In the genomic region with DNA sequence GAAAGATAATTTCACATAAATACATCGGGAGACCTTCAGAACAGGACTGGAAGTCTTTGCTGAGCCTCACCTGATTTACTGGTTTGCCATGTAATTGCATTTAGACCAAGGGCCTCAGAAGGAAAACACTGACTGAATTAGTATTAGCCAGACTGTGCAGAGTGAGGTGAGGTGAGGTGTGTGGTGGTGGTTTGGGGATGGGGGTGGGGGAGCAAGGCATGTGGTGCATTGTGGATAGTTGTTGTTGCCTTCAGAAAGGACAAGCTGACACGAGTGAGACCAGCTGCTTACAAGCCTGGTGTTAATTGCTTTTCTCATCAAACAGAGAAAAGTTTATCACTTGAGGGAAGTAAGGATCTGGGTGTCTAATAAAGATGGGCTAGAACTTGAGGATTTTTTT, we compare ENCODE assay signal across 14 mouse cellular contexts.
DNase-seq lines count a peak whose midpoint lies in the region; ATAC-seq lines count a peak whose summit lies in the region.
"Had no signal": no experiment of that assay in that cellular context is flagged by ENCODE, and none has a peak within 500 bp of the region (broad histone marks: within the 10 kb centered on the region; RNA-seq: fewer than 3 reads in every experiment).

No protein-coding gene starts in this region.

- H3K4me2 ChIP-seq in hindbrain, embryonic 12.5 days (replicated peaks): no peak overlapping the region
- H3K4me2 ChIP-seq in midbrain, embryonic 13.5 days (replicated peaks): no peak overlapping the region
- H3K4me2 ChIP-seq in midbrain, embryonic 15.5 days: no peak overlapping the region
- no peak overlapping the region for H3K4me2 ChIP-seq in intestine, embryonic 16.5 days (ENCODE audit: low read depth, low read length)
- H3K4me2 ChIP-seq: lung, embryonic 14.5 days; neural tube, embryonic 12.5 days had no signal

- no peaks in the 10 kb centered on the region for H3K9me3 ChIP-seq in hindbrain, embryonic 12.5 days (replicated peaks)
- H3K9me3 ChIP-seq in hindbrain, embryonic 10.5 days: no peaks in the 10 kb centered on the region
- no peaks in the 10 kb centered on the region for H3K9me3 ChIP-seq in midbrain, embryonic 13.5 days
- no peaks in the 10 kb centered on the region for H3K9me3 ChIP-seq in midbrain, embryonic 15.5 days
- H3K9me3 ChIP-seq in intestine, embryonic 16.5 days (ENCODE audit: control insufficient read depth, low read length): no peaks in the 10 kb centered on the region
- H3K9me3 ChIP-seq: heart, embryonic 10.5 days; neural tube, embryonic 12.5 days had no signal

- H3K36me3 ChIP-seq in hindbrain, embryonic 12.5 days: peaks cover 7% of the 10 kb centered on the region; the same call in 1 of the 2 replicates
- H3K36me3 ChIP-seq in hindbrain, embryonic 10.5 days: peaks cover 45% of the 10 kb centered on the region
- H3K36me3 ChIP-seq in midbrain, embryonic 13.5 days: peaks cover 20% of the 10 kb centered on the region
- H3K36me3 ChIP-seq in midbrain, embryonic 15.5 days (replicated peaks): no peaks in the 10 kb centered on the region
- no peaks in the 10 kb centered on the region for H3K36me3 ChIP-seq in intestine, embryonic 16.5 days (ENCODE audit: control insufficient read depth, insufficient read depth, low read length)
- H3K36me3 ChIP-seq: neural tube, embryonic 12.5 days had no signal

- H3K4me3 ChIP-seq in hindbrain, embryonic 12.5 days: no peak overlapping the region
- no peak overlapping the region for H3K4me3 ChIP-seq in hindbrain, embryonic 10.5 days
- H3K4me3 ChIP-seq in midbrain, embryonic 13.5 days (replicated peaks): no peak overlapping the region
- H3K4me3 ChIP-seq in midbrain, embryonic 15.5 days: no peak overlapping the region
- no peak overlapping the region for H3K4me3 ChIP-seq in intestine, embryonic 16.5 days (ENCODE audit: low read length)
- H3K4me3 ChIP-seq: heart, embryonic 10.5 days; neural tube, embryonic 12.5 days had no signal

- no peak overlapping the region for H3K9ac ChIP-seq in hindbrain, embryonic 12.5 days
- H3K9ac ChIP-seq in midbrain, embryonic 13.5 days (replicated peaks): no peak overlapping the region
- H3K9ac ChIP-seq in midbrain, embryonic 15.5 days: no peak overlapping the region
- H3K9ac ChIP-seq in intestine, embryonic 16.5 days (ENCODE audit: low read depth, low read length): no peak overlapping the region
- H3K9ac ChIP-seq: lung, embryonic 14.5 days; neural tube, embryonic 12.5 days had no signal

- H3K4me1 ChIP-seq in hindbrain, embryonic 12.5 days: peaks cover 29% of the 10 kb centered on the region
- peaks cover 15% of the 10 kb centered on the region for H3K4me1 ChIP-seq in hindbrain, embryonic 10.5 days (replicated peaks)
- H3K4me1 ChIP-seq in midbrain, embryonic 13.5 days (replicated peaks): peaks cover 33% of the 10 kb centered on the region
- H3K4me1 ChIP-seq in midbrain, embryonic 15.5 days: peaks cover 24% of the 10 kb centered on the region
- H3K4me1 ChIP-seq in intestine, embryonic 16.5 days (ENCODE audit: control insufficient read depth, insufficient read depth, low read length): peaks cover 2% of the 10 kb centered on the region; the same call in 1 of the 2 replicates
- H3K4me1 ChIP-seq: heart, embryonic 10.5 days had no signal

- H3K27ac ChIP-seq in hindbrain, embryonic 12.5 days: peak overlapping the region; percentile 57; the same call in 1 of the 2 replicates
- H3K27ac ChIP-seq in hindbrain, embryonic 10.5 days: no peak overlapping the region
- H3K27ac ChIP-seq in midbrain, embryonic 13.5 days: peak overlapping the region; percentile 68
- no peak overlapping the region for H3K27ac ChIP-seq in midbrain, embryonic 15.5 days
- H3K27ac ChIP-seq in intestine, embryonic 16.5 days (ENCODE audit: low read length): peak overlapping the region; percentile 43; the same call in 1 of the 2 replicates
- H3K27ac ChIP-seq: heart, embryonic 10.5 days; neural tube, embryonic 12.5 days had no signal

- DNase-seq in hindbrain, embryonic 10.5 days (ENCODE audit: low spot score): no peak
- DNase-seq in spleen, postnatal 4 days (ENCODE audit: low spot score in 2 of 2): no peak
- no peak for DNase-seq in embryo, embryonic 10.5 days (ENCODE audit: low spot score)
- DNase-seq: thymus, postnatal 36 days had no signal

- WGBS in hindbrain, embryonic 12.5 days: 58% methylated on average over 2 of the region's 2 CpGs
- WGBS in hindbrain, embryonic 10.5 days: 86% methylated on average over 2 of the region's 2 CpGs
- WGBS in midbrain, embryonic 13.5 days: 69% methylated on average over 2 of the region's 2 CpGs
- 43% methylated on average over 2 of the region's 2 CpGs for WGBS in midbrain, embryonic 15.5 days
- 37% methylated on average over 2 of the region's 2 CpGs for WGBS in intestine, embryonic 16.5 days

- no peak for ATAC-seq in hindbrain, embryonic 12.5 days (ENCODE audit: low FRiP score)
- ATAC-seq in midbrain, embryonic 13.5 days: no peak
- no peak for ATAC-seq in midbrain, embryonic 15.5 days (replicated peaks)
- ATAC-seq in intestine, embryonic 16.5 days: peak; percentile 32
- ATAC-seq: inflammation-experienced regulatory T-cells, adult 6 months; midbrain, embryonic 16.5 days; Patski had no signal

- no peaks in the 10 kb centered on the region for H3K27me3 ChIP-seq in hindbrain, embryonic 12.5 days
- H3K27me3 ChIP-seq in hindbrain, embryonic 10.5 days (ENCODE audit: insufficient read depth, poor library complexity, severe bottlenecking): no peaks in the 10 kb centered on the region
- no peaks in the 10 kb centered on the region for H3K27me3 ChIP-seq in midbrain, embryonic 13.5 days
- no peaks in the 10 kb centered on the region for H3K27me3 ChIP-seq in midbrain, embryonic 15.5 days (replicated peaks)
- no peaks in the 10 kb centered on the region for H3K27me3 ChIP-seq in intestine, embryonic 16.5 days (replicated peaks; ENCODE audit: control insufficient read depth, insufficient read depth, low read length)
- H3K27me3 ChIP-seq: neural tube, embryonic 12.5 days; Patski had no signal

Comparison
In these comparisons a context has a peak if more than half of its experiments do, and no peak if none do; other contexts are left out.
1. H3K27ac ChIP-seq: peak in hindbrain, embryonic 12.5 days (single experiment), midbrain, embryonic 13.5 days (single experiment) and intestine, embryonic 16.5 days (single experiment); none in hindbrain, embryonic 10.5 days (single experiment) and midbrain, embryonic 15.5 days (single experiment).